Mouse (Mus musculus) lung, postnatal 36 days (tissue): ENCODE data around the gene Rab37.

Experiments used
- DNase-seq: peaks from one replicate; pipeline ENCODE4 v3.0.0; 2022; ENCODE audit warnings: mixed read lengths

The Rab37 gene

GRCm38 (mm10) chr11:115169430-115169829 is 78.2 kb downstream of the Rab37 start:
- DNase-seq: no peak

GRCm38 (mm10) chr11:115171125-115171524 is 79.9 kb downstream of the Rab37 start:
- no peak for DNase-seq

GRCm38 (mm10) chr11:115172825-115173287 is 81.6 kb downstream of the Rab37 start:
- DNase-seq: peak; percentile 59

GRCm38 (mm10) chr11:115173549-115174339 is 82.5 kb downstream of the Rab37 start:
- DNase-seq: peak; percentile 70

- no peak for DNase-seq
Observed at GRCm38 (mm10) chr11:115176399-115177190, 85.4 kb downstream of the Rab37 start.

GRCm38 (mm10) chr11:115177559-115178195 is 86.4 kb downstream of the Rab37 start:
- DNase-seq: no peak

- DNase-seq: no peak
Observed at GRCm38 (mm10) chr11:115178766-115179165, 87.5 kb downstream of the Rab37 start.

- no peak for DNase-seq
Observed at GRCm38 (mm10) chr11:115179191-115179590, 88.0 kb downstream of the Rab37 start.

- no peak for DNase-seq
Observed at GRCm38 (mm10) chr11:115179881-115180280, 88.7 kb downstream of the Rab37 start.

GRCm38 (mm10) chr11:115181913-115182638 is 90.8 kb downstream of the Rab37 start:
- peak; percentile 89 for DNase-seq

- no peak for DNase-seq
Observed at GRCm38 (mm10) chr11:115184973-115185372, 93.7 kb downstream of the Rab37 start.

- DNase-seq: peak; percentile 99
Observed at GRCm38 (mm10) chr11:115187224-115187639, 96.0 kb downstream of the Rab37 start, which contains the start of gene Tmem104. Gene Tmem104, plus strand, starts transcription at chr11:115187487.

GRCm38 (mm10) chr11:115187693-115188092 is 96.5 kb downstream of the Rab37 start, which contains the start of gene Nat9:
Gene Nat9, minus strand, starts transcription at chr11:115187859.
- DNase-seq: no peak

GRCm38 (mm10) chr11:115188539-115189231 is 97.5 kb downstream of the Rab37 start:
- DNase-seq: peak; percentile 66

GRCm38 (mm10) chr11:115189304-115189703 is 98.1 kb downstream of the Rab37 start:
- no peak for DNase-seq

GRCm38 (mm10) chr11:115192180-115192579 is 100.9 kb downstream of the Rab37 start:
- peak; percentile 85 for DNase-seq

- DNase-seq: no peak
Observed at GRCm38 (mm10) chr11:115194693-115195092, 103.5 kb downstream of the Rab37 start.

- DNase-seq: no peak
Observed at GRCm38 (mm10) chr11:115195933-115196332, 104.7 kb downstream of the Rab37 start.

- no peak for DNase-seq
Observed at GRCm38 (mm10) chr11:115197558-115197957, 106.3 kb downstream of the Rab37 start.

GRCm38 (mm10) chr11:115198932-115199384 is 107.7 kb downstream of the Rab37 start:
- DNase-seq: no peak

GRCm38 (mm10) chr11:115200520-115200919 is 109.3 kb downstream of the Rab37 start:
- no peak for DNase-seq

GRCm38 (mm10) chr11:115202316-115202715 is 111.1 kb downstream of the Rab37 start:
- DNase-seq: peak; percentile 88
